Mouse (Mus musculus): ENCODE measurements around the gene Cep112. TPM values are rescaled to one million over a fixed set of nuclear protein-coding genes. Genes with fewer than 3 reads are reported as not detected.

The Cep112 gene
- polyA plus RNA-seq, 1 experiment, result 17.0 TPM

DNA sequence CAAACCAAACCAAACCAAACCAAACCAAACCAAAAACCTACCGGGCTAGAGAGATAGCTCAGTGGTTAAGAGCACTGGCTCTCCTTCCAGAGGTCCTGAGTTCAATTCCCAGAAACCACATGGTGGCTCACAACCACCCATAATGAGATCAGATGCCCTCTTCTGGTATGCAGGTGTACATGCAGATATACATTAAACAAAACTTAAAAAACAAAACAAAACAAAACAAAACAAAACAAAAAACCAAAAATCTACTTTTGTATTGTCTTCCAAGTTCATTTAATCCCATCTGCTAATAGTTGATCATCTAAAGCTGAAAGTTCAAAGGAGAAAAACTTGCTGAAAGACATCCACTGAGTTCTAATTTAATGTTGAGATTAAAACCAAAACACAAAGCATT lies 8.6 kb upstream of the Cep112 start:
- H3K4me3 ChIP-seq (ENCODE audit: low read depth, low read length), result no peak overlapping the region
- no peaks in the 10 kb centered on the region for H3K27me3 ChIP-seq (ENCODE audit: control insufficient read depth, insufficient read depth, low read length, poor library complexity, severe bottlenecking)
- no peak for TF ChIP-seq CTCF (IDR thresholded peaks at IDR 0.05; ENCODE audit: low read depth, low read length)
- TF ChIP-seq POLR2A (IDR thresholded peaks at IDR 0.05; ENCODE audit: insufficient read depth, low read length), result no peak
- no peak for TF ChIP-seq EP300 (IDR thresholded peaks at IDR 0.05; ENCODE audit: insufficient read depth, low read depth, low read length)
- H3K36me3 ChIP-seq (ENCODE audit: control insufficient read depth, insufficient read depth, low read length, poor library complexity, severe bottlenecking), result no peaks in the 10 kb centered on the region
- H3K9me3 ChIP-seq (replicated peaks; ENCODE audit: control insufficient read depth, insufficient read depth, low read length, poor library complexity, severe bottlenecking), result no peaks in the 10 kb centered on the region
- no peak overlapping the region for H3K9ac ChIP-seq (ENCODE audit: low read depth, poor library complexity, severe bottlenecking)
- no peak overlapping the region for H3K27ac ChIP-seq (ENCODE audit: insufficient read depth, low read length)
- no peaks in the 10 kb centered on the region for H3K4me1 ChIP-seq (ENCODE audit: control insufficient read depth, insufficient read depth, low read length)

- no peak overlapping the region for H3K27ac ChIP-seq (ENCODE audit: insufficient read depth, low read length)
- no peak overlapping the region for H3K9ac ChIP-seq (ENCODE audit: low read depth, poor library complexity, severe bottlenecking)
- TF ChIP-seq EP300 (IDR thresholded peaks at IDR 0.05; ENCODE audit: insufficient read depth, low read depth, low read length) (no peak), CTCF (IDR thresholded peaks at IDR 0.05; ENCODE audit: low read depth, low read length) (no peak), POLR2A (IDR thresholded peaks at IDR 0.05; ENCODE audit: insufficient read depth, low read length) (no peak)
- H3K9me3 ChIP-seq (replicated peaks; ENCODE audit: control insufficient read depth, insufficient read depth, low read length, poor library complexity, severe bottlenecking), result no peaks in the 10 kb centered on the region
- H3K4me3 ChIP-seq (ENCODE audit: low read depth, low read length), result no peak overlapping the region
- no peaks in the 10 kb centered on the region for H3K36me3 ChIP-seq (ENCODE audit: control insufficient read depth, insufficient read depth, low read length, poor library complexity, severe bottlenecking)
- H3K27me3 ChIP-seq (ENCODE audit: control insufficient read depth, insufficient read depth, low read length, poor library complexity, severe bottlenecking), result no peaks in the 10 kb centered on the region
- no peaks in the 10 kb centered on the region for H3K4me1 ChIP-seq (ENCODE audit: control insufficient read depth, insufficient read depth, low read length)
Observed at GRCm38 (mm10) chr11:108418540-108418939, 6.5 kb upstream of the Cep112 start.

DNA sequence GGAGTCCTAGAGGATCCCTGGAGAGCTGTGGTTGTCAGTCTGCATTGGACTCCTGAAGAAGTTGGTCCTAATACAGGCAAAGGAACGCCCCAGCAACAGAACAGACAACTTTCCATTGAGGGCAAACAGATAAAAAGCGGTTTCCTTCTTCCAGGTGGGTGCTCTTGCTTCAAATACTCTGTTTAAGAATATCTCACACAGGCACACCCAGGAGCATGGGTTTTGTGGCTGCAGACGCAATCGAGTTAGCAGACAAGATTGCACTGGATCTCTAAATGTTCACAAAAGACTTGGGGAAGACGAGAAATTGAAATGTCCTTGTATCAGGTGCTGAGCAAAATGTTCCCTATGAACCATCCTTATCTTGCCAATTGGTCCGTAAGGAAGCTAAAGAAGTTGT lies 5.8 kb upstream of the Cep112 start:
- Histone ChIP-seq H3K4me1 (ENCODE audit: control insufficient read depth, insufficient read depth, low read length) (no peaks in the 10 kb centered on the region), H3K27ac (ENCODE audit: insufficient read depth, low read length) (no peak overlapping the region), H3K27me3 (ENCODE audit: control insufficient read depth, insufficient read depth, low read length, poor library complexity, severe bottlenecking) (no peaks in the 10 kb centered on the region), H3K9me3 (replicated peaks; ENCODE audit: control insufficient read depth, insufficient read depth, low read length, poor library complexity, severe bottlenecking) (no peaks in the 10 kb centered on the region), H3K9ac (ENCODE audit: low read depth, poor library complexity, severe bottlenecking) (no peak overlapping the region), H3K36me3 (ENCODE audit: control insufficient read depth, insufficient read depth, low read length, poor library complexity, severe bottlenecking) (no peaks in the 10 kb centered on the region), H3K4me3 (ENCODE audit: low read depth, low read length) (no peak overlapping the region)
- TF ChIP-seq POLR2A (IDR thresholded peaks at IDR 0.05; ENCODE audit: insufficient read depth, low read length) (no peak), EP300 (IDR thresholded peaks at IDR 0.05; ENCODE audit: insufficient read depth, low read depth, low read length) (no peak), CTCF (IDR thresholded peaks at IDR 0.05; ENCODE audit: low read depth, low read length) (no peak)

DNA sequence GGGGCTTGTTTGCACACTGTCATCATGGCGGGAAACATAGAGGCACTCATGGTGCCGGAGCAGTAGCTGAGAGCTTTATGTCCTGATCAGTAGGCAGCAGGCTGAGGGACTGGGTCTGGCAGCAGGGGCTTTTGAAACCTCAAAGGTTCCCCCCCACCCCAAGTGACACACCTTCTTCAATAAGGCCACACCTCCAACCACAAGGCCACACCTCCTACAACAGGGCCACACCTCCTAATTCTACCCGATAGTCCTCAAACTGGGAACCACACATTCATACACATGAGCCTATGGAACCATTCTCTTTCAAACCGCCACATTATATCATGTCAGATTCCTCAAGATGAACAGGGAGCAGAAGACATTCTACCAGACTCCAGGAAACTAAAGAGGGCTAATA lies 4.2 kb upstream of the Cep112 start:
- Histone ChIP-seq H3K27ac (ENCODE audit: insufficient read depth, low read length) (no peak overlapping the region), H3K9me3 (replicated peaks; ENCODE audit: control insufficient read depth, insufficient read depth, low read length, poor library complexity, severe bottlenecking) (no peaks in the 10 kb centered on the region), H3K4me1 (ENCODE audit: control insufficient read depth, insufficient read depth, low read length) (no peaks in the 10 kb centered on the region), H3K27me3 (ENCODE audit: control insufficient read depth, insufficient read depth, low read length, poor library complexity, severe bottlenecking) (no peaks in the 10 kb centered on the region), H3K9ac (ENCODE audit: low read depth, poor library complexity, severe bottlenecking) (no peak overlapping the region), H3K4me3 (ENCODE audit: low read depth, low read length) (no peak overlapping the region), H3K36me3 (ENCODE audit: control insufficient read depth, insufficient read depth, low read length, poor library complexity, severe bottlenecking) (no peaks in the 10 kb centered on the region)
- TF ChIP-seq POLR2A (IDR thresholded peaks at IDR 0.05; ENCODE audit: insufficient read depth, low read length), result no peak
- no peak for TF ChIP-seq EP300 (IDR thresholded peaks at IDR 0.05; ENCODE audit: insufficient read depth, low read depth, low read length)
- TF ChIP-seq CTCF (IDR thresholded peaks at IDR 0.05; ENCODE audit: low read depth, low read length), result no peak

DNA sequence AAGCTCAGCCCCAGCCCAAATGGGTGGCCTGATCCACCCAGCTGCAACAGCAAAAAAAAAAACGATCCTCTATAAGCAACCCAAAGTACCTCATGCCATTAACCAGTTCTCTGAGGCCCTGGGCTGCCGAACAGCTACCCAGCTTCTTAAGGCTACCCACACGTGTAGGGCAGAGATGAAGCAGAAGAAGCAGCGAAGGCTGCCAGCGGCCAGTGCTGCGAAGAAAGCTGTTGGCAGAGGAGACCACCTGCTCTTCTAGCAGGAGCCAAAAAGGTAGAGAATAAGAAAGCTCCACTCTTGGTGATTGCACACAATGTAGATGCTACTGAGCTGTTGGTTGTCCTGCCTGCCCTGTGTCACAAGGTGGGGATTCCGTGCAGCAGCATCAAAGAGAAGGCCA lies 1.8 kb upstream of the Cep112 start:
- Histone ChIP-seq H3K36me3 (ENCODE audit: control insufficient read depth, insufficient read depth, low read length, poor library complexity, severe bottlenecking) (no peaks in the 10 kb centered on the region), H3K4me3 (ENCODE audit: low read depth, low read length) (no peak overlapping the region), H3K9me3 (replicated peaks; ENCODE audit: control insufficient read depth, insufficient read depth, low read length, poor library complexity, severe bottlenecking) (no peaks in the 10 kb centered on the region), H3K9ac (ENCODE audit: low read depth, poor library complexity, severe bottlenecking) (no peak overlapping the region), H3K4me1 (ENCODE audit: control insufficient read depth, insufficient read depth, low read length) (no peaks in the 10 kb centered on the region), H3K27ac (ENCODE audit: insufficient read depth, low read length) (no peak overlapping the region), H3K27me3 (ENCODE audit: control insufficient read depth, insufficient read depth, low read length, poor library complexity, severe bottlenecking) (no peaks in the 10 kb centered on the region; the same call in 1 of the 2 replicates)
- TF ChIP-seq CTCF (IDR thresholded peaks at IDR 0.05; ENCODE audit: low read depth, low read length) (no peak), POLR2A (IDR thresholded peaks at IDR 0.05; ENCODE audit: insufficient read depth, low read length) (no peak), EP300 (IDR thresholded peaks at IDR 0.05; ENCODE audit: insufficient read depth, low read depth, low read length) (no peak)

GRCm38 (mm10) chr11:108424111-108424510 lies 881 bp upstream of the Cep112 start:
- no peak overlapping the region for H3K4me3 ChIP-seq (ENCODE audit: low read depth, low read length)
- H3K9me3 ChIP-seq (replicated peaks; ENCODE audit: control insufficient read depth, insufficient read depth, low read length, poor library complexity, severe bottlenecking), result no peaks in the 10 kb centered on the region
- H3K27me3 ChIP-seq (ENCODE audit: control insufficient read depth, insufficient read depth, low read length, poor library complexity, severe bottlenecking), result no peaks in the 10 kb centered on the region; the same call in 1 of the 2 replicates
- H3K27ac ChIP-seq (ENCODE audit: insufficient read depth, low read length), result no peak overlapping the region
- TF ChIP-seq EP300 (IDR thresholded peaks at IDR 0.05; ENCODE audit: insufficient read depth, low read depth, low read length) (no peak), CTCF (IDR thresholded peaks at IDR 0.05; ENCODE audit: low read depth, low read length) (no peak), POLR2A (IDR thresholded peaks at IDR 0.05; ENCODE audit: insufficient read depth, low read length) (no peak)
- H3K4me1 ChIP-seq (ENCODE audit: control insufficient read depth, insufficient read depth, low read length), result no peaks in the 10 kb centered on the region
- no peaks in the 10 kb centered on the region for H3K36me3 ChIP-seq (ENCODE audit: control insufficient read depth, insufficient read depth, low read length, poor library complexity, severe bottlenecking)
- no peak overlapping the region for H3K9ac ChIP-seq (ENCODE audit: low read depth, poor library complexity, severe bottlenecking)

All from ES-Bruce4 (cell line).